In genomic region chr10:71251256-71251655, GRCm38 (mm10) we compare ENCODE assay signal across 9 mouse cellular contexts.
"Had no signal": no experiment of that assay in that cellular context is flagged by ENCODE, and none has a peak within 500 bp of the region (broad histone marks: within the 10 kb centered on the region; RNA-seq: fewer than 3 reads in every experiment).

No protein-coding gene starts in this region.

- H3K27ac ChIP-seq: kidney, postnatal 0 days; liver, embryonic 13.5 days had no signal

- H3K9me3 ChIP-seq: liver, embryonic 13.5 days had no signal

- H3K27me3 ChIP-seq: liver, embryonic 13.5 days had no signal

- H3K4me1 ChIP-seq: liver, embryonic 13.5 days had no signal

- DNase-seq: kidney, postnatal 25 days; liver, embryonic 13.5 days; lung, adult 2 months; lung, postnatal 14 days; lung, postnatal 4 days; midbrain, embryonic 14.5 days; thymus, adult 18-20 months; thymus, postnatal 36 days had no signal

- H3K4me3 ChIP-seq: liver, embryonic 13.5 days had no signal
